Mouse (Mus musculus): ENCODE results near the gene Rps17. TPM values are rescaled to one million over a fixed set of nuclear protein-coding genes. Genes with fewer than 3 reads are reported as not detected.

Rps17 gene
- polyA plus RNA-seq, 1 experiment, result 36.7 TPM

DNA sequence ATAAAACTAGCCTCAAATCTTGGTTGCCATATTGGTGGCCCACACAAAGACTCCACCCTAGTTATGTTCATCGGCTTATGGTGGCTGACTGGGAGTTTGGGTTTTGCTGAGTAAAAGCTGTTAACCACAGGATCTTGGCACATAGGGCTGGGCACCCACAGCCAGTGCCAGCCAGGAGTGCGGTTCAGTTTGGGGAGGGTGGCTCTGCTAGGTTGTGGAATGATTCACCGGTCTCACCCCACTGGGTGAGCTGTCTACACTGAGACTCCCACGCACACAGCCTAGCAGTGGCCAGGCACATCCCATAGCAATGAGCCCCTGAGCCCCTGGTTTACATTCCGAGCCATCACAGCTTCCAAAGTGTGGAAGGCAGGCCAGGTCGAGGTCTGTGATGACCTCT is 25.3 kb downstream of the Rps17 start:
- H3K36me3 ChIP-seq (ENCODE audit: control insufficient read depth), result peaks cover 10% of the 10 kb centered on the region; the same call in 1 of the 2 replicates

DNA sequence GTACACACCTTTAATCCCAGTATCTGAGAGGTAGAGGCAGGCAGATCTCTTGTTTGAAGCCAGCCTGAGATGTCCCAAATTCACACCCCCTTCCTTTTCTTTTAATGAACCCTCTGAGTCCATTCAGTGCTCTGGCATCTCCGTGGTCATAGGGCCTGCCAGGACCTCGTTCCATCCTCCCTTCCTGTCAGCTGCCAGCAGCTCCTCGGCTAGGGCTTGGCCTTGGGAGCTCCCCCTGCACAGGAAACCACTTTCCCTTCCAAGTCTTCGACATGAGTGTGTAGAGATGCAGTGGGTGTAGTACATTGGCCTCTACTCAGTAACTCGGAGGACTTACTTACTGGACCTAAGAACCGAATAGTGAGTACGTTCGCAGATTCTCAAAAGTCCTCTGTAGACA is 29.5 kb downstream of the Rps17 start:
- no peak overlapping the region for H3K4me3 ChIP-seq (replicated peaks)
- no peaks in the 10 kb centered on the region for H3K9me3 ChIP-seq (ENCODE audit: control insufficient read depth, low read length)
- H3K4me1 ChIP-seq (ENCODE audit: control insufficient read depth), result no peaks in the 10 kb centered on the region
- no peaks in the 10 kb centered on the region; the same call in 1 of the 2 replicates for H3K36me3 ChIP-seq (ENCODE audit: control insufficient read depth)
- no peaks in the 10 kb centered on the region for H3K27me3 ChIP-seq (ENCODE audit: control insufficient read depth)
- no peak for TF ChIP-seq GATA1 (IDR thresholded peaks at IDR 0.05; ENCODE audit: low read length)
- TF ChIP-seq TAL1 (IDR thresholded peaks at IDR 0.05; ENCODE audit: low read length), result no peak

More for the DNA sequence above, 25.3 kb downstream of the Rps17 start:
- H3K4me1 ChIP-seq (ENCODE audit: control insufficient read depth), result no peaks in the 10 kb centered on the region
- no peaks in the 10 kb centered on the region for H3K27me3 ChIP-seq (ENCODE audit: control insufficient read depth)
- no peaks in the 10 kb centered on the region for H3K9me3 ChIP-seq (ENCODE audit: control insufficient read depth, low read length)
- TF ChIP-seq GATA1 (IDR thresholded peaks at IDR 0.05; ENCODE audit: low read length), result no peak
- no peak for TF ChIP-seq TAL1 (IDR thresholded peaks at IDR 0.05; ENCODE audit: low read length)
- no peak overlapping the region for H3K4me3 ChIP-seq (replicated peaks)

- H3K4me3 ChIP-seq (replicated peaks), result no peak overlapping the region
- no peaks in the 10 kb centered on the region for H3K4me1 ChIP-seq (ENCODE audit: control insufficient read depth)
- TF ChIP-seq GATA1 (IDR thresholded peaks at IDR 0.05; ENCODE audit: low read length), result no peak
- TF ChIP-seq TAL1 (IDR thresholded peaks at IDR 0.05; ENCODE audit: low read length), result no peak
- no peaks in the 10 kb centered on the region for H3K27me3 ChIP-seq (ENCODE audit: control insufficient read depth)
- no peaks in the 10 kb centered on the region; the same call in 1 of the 2 replicates for H3K36me3 ChIP-seq (ENCODE audit: control insufficient read depth)
- H3K9me3 ChIP-seq (ENCODE audit: control insufficient read depth, low read length), result no peaks in the 10 kb centered on the region
Observed at GRCm38 (mm10) chr7:81311581-81311980, 33.5 kb downstream of the Rps17 start.

- H3K27me3 ChIP-seq (ENCODE audit: control insufficient read depth), result no peaks in the 10 kb centered on the region
- H3K9me3 ChIP-seq (ENCODE audit: control insufficient read depth, low read length), result no peaks in the 10 kb centered on the region
- no peak overlapping the region for H3K4me3 ChIP-seq (replicated peaks)
- H3K36me3 ChIP-seq (ENCODE audit: control insufficient read depth), result no peaks in the 10 kb centered on the region; the same call in 1 of the 2 replicates
- H3K4me1 ChIP-seq (ENCODE audit: control insufficient read depth), result no peaks in the 10 kb centered on the region
- TF ChIP-seq GATA1 (IDR thresholded peaks at IDR 0.05; ENCODE audit: low read length) (no peak), TAL1 (IDR thresholded peaks at IDR 0.05; ENCODE audit: low read length) (no peak)
Observed at GRCm38 (mm10) chr7:81311130-81311529, 33.9 kb downstream of the Rps17 start.

DNA sequence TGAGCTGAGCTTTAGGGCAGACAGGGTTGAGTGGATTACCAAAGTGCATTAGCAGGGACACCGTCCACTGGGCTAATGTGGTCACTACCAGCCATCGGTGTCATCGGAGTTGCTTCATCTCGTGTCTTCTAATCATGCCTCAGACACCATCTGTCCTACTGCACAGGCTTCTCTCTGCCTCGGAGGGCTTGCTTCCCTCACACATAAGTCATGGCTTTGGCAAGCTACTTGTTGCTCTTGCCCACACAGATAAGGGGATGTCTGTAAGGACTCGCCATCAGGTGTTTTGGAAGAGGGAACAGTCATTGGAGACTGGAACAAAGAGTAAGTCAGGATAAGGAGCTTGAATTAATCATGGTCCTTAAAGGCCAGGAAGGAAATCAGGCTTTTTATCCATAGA is 35.8 kb downstream of the Rps17 start:
- no peaks in the 10 kb centered on the region for H3K9me3 ChIP-seq (ENCODE audit: control insufficient read depth, low read length)
- no peaks in the 10 kb centered on the region; the same call in 1 of the 2 replicates for H3K36me3 ChIP-seq (ENCODE audit: control insufficient read depth)
- H3K4me3 ChIP-seq (replicated peaks), result no peak overlapping the region
- TF ChIP-seq TAL1 (IDR thresholded peaks at IDR 0.05; ENCODE audit: low read length) (no peak), GATA1 (IDR thresholded peaks at IDR 0.05; ENCODE audit: low read length) (no peak)
- no peaks in the 10 kb centered on the region for H3K4me1 ChIP-seq (ENCODE audit: control insufficient read depth)
- H3K27me3 ChIP-seq (ENCODE audit: control insufficient read depth), result no peaks in the 10 kb centered on the region

GRCm38 (mm10) chr7:81307735-81308134 is 37.3 kb downstream of the Rps17 start:
- Histone ChIP-seq H3K27me3 (ENCODE audit: control insufficient read depth) (no peaks in the 10 kb centered on the region), H3K4me1 (ENCODE audit: control insufficient read depth) (no peaks in the 10 kb centered on the region), H3K36me3 (ENCODE audit: control insufficient read depth) (no peaks in the 10 kb centered on the region; the same call in 1 of the 2 replicates), H3K4me3 (replicated peaks) (no peak overlapping the region), H3K9me3 (ENCODE audit: control insufficient read depth, low read length) (no peaks in the 10 kb centered on the region)
- TF ChIP-seq GATA1 (IDR thresholded peaks at IDR 0.05; ENCODE audit: low read length) (no peak), TAL1 (IDR thresholded peaks at IDR 0.05; ENCODE audit: low read length) (no peak)

- no peak for TF ChIP-seq TAL1 (IDR thresholded peaks at IDR 0.05; ENCODE audit: low read length)
- no peak for TF ChIP-seq GATA1 (IDR thresholded peaks at IDR 0.05; ENCODE audit: low read length)
- Histone ChIP-seq H3K4me3 (replicated peaks) (no peak overlapping the region), H3K4me1 (ENCODE audit: control insufficient read depth) (no peaks in the 10 kb centered on the region), H3K27me3 (ENCODE audit: control insufficient read depth) (no peaks in the 10 kb centered on the region), H3K9me3 (ENCODE audit: control insufficient read depth, low read length) (no peaks in the 10 kb centered on the region), H3K36me3 (ENCODE audit: control insufficient read depth) (no peaks in the 10 kb centered on the region; the same call in 1 of the 2 replicates)
Observed at GRCm38 (mm10) chr7:81304675-81305074, 40.4 kb downstream of the Rps17 start.

- Histone ChIP-seq H3K36me3 (ENCODE audit: control insufficient read depth) (no peaks in the 10 kb centered on the region; the same call in 1 of the 2 replicates), H3K4me1 (ENCODE audit: control insufficient read depth) (no peaks in the 10 kb centered on the region), H3K27me3 (ENCODE audit: control insufficient read depth) (no peaks in the 10 kb centered on the region), H3K9me3 (ENCODE audit: control insufficient read depth, low read length) (no peaks in the 10 kb centered on the region), H3K4me3 (replicated peaks) (no peak overlapping the region)
- TF ChIP-seq GATA1 (IDR thresholded peaks at IDR 0.05; ENCODE audit: low read length) (no peak), TAL1 (IDR thresholded peaks at IDR 0.05; ENCODE audit: low read length) (no peak)
Observed at GRCm38 (mm10) chr7:81304100-81304499, 41.0 kb downstream of the Rps17 start.

DNA sequence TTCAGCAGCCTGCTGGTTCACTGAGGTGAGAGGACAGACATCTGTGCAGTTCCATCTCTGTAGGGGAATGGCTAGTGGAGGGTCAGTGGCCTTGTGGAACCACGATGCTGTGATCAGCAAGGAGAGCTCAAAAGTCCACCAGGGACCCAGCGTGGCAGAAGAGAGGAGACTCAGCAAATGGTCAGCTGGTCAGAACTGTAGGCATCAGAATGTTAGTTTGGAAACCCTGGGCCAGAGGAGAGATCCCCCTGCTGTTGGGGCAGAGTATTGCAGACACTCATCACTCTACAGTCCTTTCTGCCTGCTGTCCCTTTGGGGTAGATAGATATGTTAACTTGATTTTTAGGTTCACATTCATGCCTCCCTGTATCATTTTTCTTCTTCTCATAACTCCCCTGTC is 41.4 kb downstream of the Rps17 start:
- TF ChIP-seq GATA1 (IDR thresholded peaks at IDR 0.05; ENCODE audit: low read length), result no peak
- no peak for TF ChIP-seq TAL1 (IDR thresholded peaks at IDR 0.05; ENCODE audit: low read length)
- Histone ChIP-seq H3K4me3 (replicated peaks) (no peak overlapping the region), H3K36me3 (ENCODE audit: control insufficient read depth) (no peaks in the 10 kb centered on the region), H3K9me3 (ENCODE audit: control insufficient read depth, low read length) (no peaks in the 10 kb centered on the region), H3K4me1 (ENCODE audit: control insufficient read depth) (no peaks in the 10 kb centered on the region), H3K27me3 (ENCODE audit: control insufficient read depth) (no peaks in the 10 kb centered on the region)

GRCm38 (mm10) chr7:81301323-81301722 is 43.7 kb downstream of the Rps17 start:
- Histone ChIP-seq H3K27me3 (ENCODE audit: control insufficient read depth) (no peaks in the 10 kb centered on the region), H3K4me3 (replicated peaks) (no peak overlapping the region), H3K36me3 (ENCODE audit: control insufficient read depth) (no peaks in the 10 kb centered on the region), H3K9me3 (ENCODE audit: control insufficient read depth, low read length) (no peaks in the 10 kb centered on the region), H3K4me1 (ENCODE audit: control insufficient read depth) (no peaks in the 10 kb centered on the region)
- TF ChIP-seq GATA1 (IDR thresholded peaks at IDR 0.05; ENCODE audit: low read length) (no peak), TAL1 (IDR thresholded peaks at IDR 0.05; ENCODE audit: low read length) (no peak)
